Mouse (Mus musculus): ENCODE measurements around the gene C5ar2. TPM values are rescaled to one million over a fixed set of nuclear protein-coding genes. Genes with fewer than 3 reads are reported as not detected.

C5ar2 gene
- polyA plus RNA-seq, 1 experiment from 2014 or later, result not detected

- no peaks in the 10 kb centered on the region for H3K27me3 ChIP-seq (ENCODE audit: control insufficient read depth, insufficient read depth, low read length)
- no peak for ATAC-seq (ENCODE audit: low FRiP score, low TSS enrichment)
- H3K4me3 ChIP-seq (replicated peaks; ENCODE audit: low read depth, low read length), result no peak overlapping the region
- WGBS, result 92% methylated on average over 6 of the region's 6 CpGs
- no peak for DNase-seq
- no peak overlapping the region for H3K4me2 ChIP-seq (ENCODE audit: low read length)
- no peak overlapping the region for H3K27ac ChIP-seq (replicated peaks; ENCODE audit: low read depth, low read length)
- no peaks in the 10 kb centered on the region for H3K9me3 ChIP-seq (ENCODE audit: control insufficient read depth, low read length)
- no peaks in the 10 kb centered on the region for H3K4me1 ChIP-seq (ENCODE audit: control insufficient read depth, insufficient read depth, low read length)
- H3K9ac ChIP-seq (replicated peaks; ENCODE audit: low read length), result no peak overlapping the region
- no peaks in the 10 kb centered on the region for H3K36me3 ChIP-seq (ENCODE audit: control insufficient read depth, insufficient read depth, low read length)
Measured at GRCm38 (mm10) chr7:16242198-16242597, 1.8 kb downstream of the C5ar2 start.

- Histone ChIP-seq H3K27ac (replicated peaks; ENCODE audit: low read depth, low read length) (no peak overlapping the region), H3K4me2 (ENCODE audit: low read length) (no peak overlapping the region), H3K9ac (replicated peaks; ENCODE audit: low read length) (no peak overlapping the region), H3K4me3 (replicated peaks; ENCODE audit: low read depth, low read length) (no peak overlapping the region), H3K4me1 (ENCODE audit: control insufficient read depth, insufficient read depth, low read length) (no peaks in the 10 kb centered on the region), H3K36me3 (ENCODE audit: control insufficient read depth, insufficient read depth, low read length) (no peaks in the 10 kb centered on the region), H3K27me3 (ENCODE audit: control insufficient read depth, insufficient read depth, low read length) (no peaks in the 10 kb centered on the region), H3K9me3 (ENCODE audit: control insufficient read depth, low read length) (no peaks in the 10 kb centered on the region)
- ATAC-seq (ENCODE audit: low FRiP score, low TSS enrichment) (no peak), DNase-seq (no peak)
- 67% methylated on average over 11 of the region's 11 CpGs for WGBS
Measured at GRCm38 (mm10) chr7:16241787-16242186, 2.2 kb downstream of the C5ar2 start.

GRCm38 (mm10) chr7:16240978-16241303, 3.0 kb downstream of the C5ar2 start:
- Histone ChIP-seq H3K9ac (replicated peaks; ENCODE audit: low read length) (no peak overlapping the region), H3K9me3 (ENCODE audit: control insufficient read depth, low read length) (no peaks in the 10 kb centered on the region), H3K36me3 (ENCODE audit: control insufficient read depth, insufficient read depth, low read length) (no peaks in the 10 kb centered on the region), H3K4me2 (ENCODE audit: low read length) (no peak overlapping the region), H3K27me3 (ENCODE audit: control insufficient read depth, insufficient read depth, low read length) (no peaks in the 10 kb centered on the region), H3K27ac (replicated peaks; ENCODE audit: low read depth, low read length) (no peak overlapping the region), H3K4me3 (replicated peaks; ENCODE audit: low read depth, low read length) (no peak overlapping the region), H3K4me1 (ENCODE audit: control insufficient read depth, insufficient read depth, low read length) (no peaks in the 10 kb centered on the region)
- DNase-seq (no peak), ATAC-seq (ENCODE audit: low FRiP score, low TSS enrichment) (no peak)
- WGBS, result 100% methylated on average over 1 of the region's 1 CpGs

GRCm38 (mm10) chr7:16240281-16240977, 3.5 kb downstream of the C5ar2 start:
- H3K9me3 ChIP-seq (ENCODE audit: control insufficient read depth, low read length), result no peaks in the 10 kb centered on the region
- no peak overlapping the region for H3K4me2 ChIP-seq (ENCODE audit: low read length)
- no peaks in the 10 kb centered on the region for H3K4me1 ChIP-seq (ENCODE audit: control insufficient read depth, insufficient read depth, low read length)
- no peak overlapping the region for H3K27ac ChIP-seq (replicated peaks; ENCODE audit: low read depth, low read length)
- no peak overlapping the region for H3K9ac ChIP-seq (replicated peaks; ENCODE audit: low read length)
- H3K27me3 ChIP-seq (ENCODE audit: control insufficient read depth, insufficient read depth, low read length), result no peaks in the 10 kb centered on the region
- H3K4me3 ChIP-seq (replicated peaks; ENCODE audit: low read depth, low read length), result no peak overlapping the region
- 77% methylated on average over 7 of the region's 7 CpGs for WGBS
- ATAC-seq (ENCODE audit: low FRiP score, low TSS enrichment) (no peak), DNase-seq (no peak)
- no peaks in the 10 kb centered on the region for H3K36me3 ChIP-seq (ENCODE audit: control insufficient read depth, insufficient read depth, low read length)

DNA sequence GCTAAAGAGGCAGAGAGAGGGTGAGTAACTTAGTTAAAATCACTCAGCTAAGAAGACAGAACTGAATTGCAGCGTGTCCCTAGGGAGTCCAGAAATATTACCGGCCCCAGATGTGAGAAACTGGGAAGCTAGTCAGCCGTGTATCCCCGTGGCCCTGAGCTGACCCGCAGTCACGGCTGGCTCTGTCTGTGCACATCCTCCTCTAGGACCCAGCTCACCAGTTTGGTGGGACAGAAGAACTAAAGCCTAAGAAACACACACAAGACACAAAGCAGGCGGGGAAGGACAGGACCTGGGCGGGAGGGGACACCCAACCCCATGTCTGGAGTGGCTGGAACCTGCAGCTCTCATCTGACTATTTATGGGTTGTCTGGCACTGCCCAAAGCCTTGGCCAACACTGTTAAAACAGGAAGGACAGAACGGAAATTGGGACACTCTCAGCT, 4.4 kb downstream of the C5ar2 start:
- 65% methylated on average over 9 of the region's 9 CpGs for WGBS
- DNase-seq (no peak), ATAC-seq (ENCODE audit: low FRiP score, low TSS enrichment) (no peak)

DNA sequence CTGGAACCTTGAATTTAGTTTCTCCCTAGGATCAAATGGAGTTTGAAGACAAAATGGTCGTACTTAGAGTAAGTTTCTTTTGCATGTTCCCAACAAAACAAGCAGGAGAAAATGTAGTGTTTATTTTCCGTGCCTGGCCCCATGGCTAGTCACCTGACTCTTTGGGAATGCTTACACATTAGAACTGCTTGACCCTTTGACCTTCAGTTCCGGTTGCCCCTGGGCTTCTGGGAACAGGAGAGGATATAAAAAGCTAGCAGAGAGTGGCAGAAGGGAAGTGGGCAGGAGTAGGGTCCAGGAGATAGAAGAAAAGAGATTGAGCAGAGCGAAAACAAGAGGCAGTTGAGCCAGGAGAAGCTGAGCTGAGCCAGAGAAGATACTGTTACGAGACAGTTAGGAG, 14.1 kb downstream of the C5ar2 start:
- no peak for DNase-seq
- WGBS, result 66% methylated on average over 5 of the region's 5 CpGs
- Histone ChIP-seq H3K9me3 (ENCODE audit: control insufficient read depth, low read length) (0 out of 2 replicates have a peak, but pooled peaks cover 3% of the 10 kb centered on the region), H3K4me2 (ENCODE audit: low read length) (no peak overlapping the region), H3K9ac (replicated peaks; ENCODE audit: low read length) (no peak overlapping the region), H3K4me3 (replicated peaks; ENCODE audit: low read depth, low read length) (no peak overlapping the region), H3K4me1 (ENCODE audit: control insufficient read depth, insufficient read depth, low read length) (no peaks in the 10 kb centered on the region), H3K27me3 (ENCODE audit: control insufficient read depth, insufficient read depth, low read length) (no peaks in the 10 kb centered on the region), H3K36me3 (ENCODE audit: control insufficient read depth, insufficient read depth, low read length) (no peaks in the 10 kb centered on the region), H3K27ac (replicated peaks; ENCODE audit: low read depth, low read length) (no peak overlapping the region)
- no peak for ATAC-seq (ENCODE audit: low FRiP score, low TSS enrichment)

More for the DNA sequence above, 4.4 kb downstream of the C5ar2 start:
- Histone ChIP-seq H3K4me2 (ENCODE audit: low read length) (no peak overlapping the region), H3K9me3 (ENCODE audit: control insufficient read depth, low read length) (no peaks in the 10 kb centered on the region), H3K4me1 (ENCODE audit: control insufficient read depth, insufficient read depth, low read length) (no peaks in the 10 kb centered on the region), H3K9ac (replicated peaks; ENCODE audit: low read length) (no peak overlapping the region), H3K36me3 (ENCODE audit: control insufficient read depth, insufficient read depth, low read length) (no peaks in the 10 kb centered on the region), H3K27me3 (ENCODE audit: control insufficient read depth, insufficient read depth, low read length) (no peaks in the 10 kb centered on the region), H3K4me3 (replicated peaks; ENCODE audit: low read depth, low read length) (no peak overlapping the region), H3K27ac (replicated peaks; ENCODE audit: low read depth, low read length) (no peak overlapping the region)

- Histone ChIP-seq H3K9me3 (ENCODE audit: control insufficient read depth, low read length) (no peaks in the 10 kb centered on the region), H3K36me3 (ENCODE audit: control insufficient read depth, insufficient read depth, low read length) (peaks cover 19% of the 10 kb centered on the region), H3K27me3 (ENCODE audit: control insufficient read depth, insufficient read depth, low read length) (no peaks in the 10 kb centered on the region), H3K4me2 (ENCODE audit: low read length) (peak within 1 kb of the TSS; percentile 68), H3K4me1 (ENCODE audit: control insufficient read depth, insufficient read depth, low read length) (peaks cover 10% of the 10 kb centered on the region; the same call in 1 of the 2 replicates), H3K9ac (replicated peaks; ENCODE audit: low read length) (peak within 1 kb of the TSS; percentile 72), H3K4me3 (replicated peaks; ENCODE audit: low read depth, low read length) (peak within 1 kb of the TSS; percentile 64), H3K27ac (replicated peaks; ENCODE audit: low read depth, low read length) (peak within 1 kb of the TSS; percentile 66)
- DNase-seq (peak; percentile 99), ATAC-seq (ENCODE audit: low FRiP score, low TSS enrichment) (peak; percentile 93)
- 1% methylated on average over 34 of the region's 34 CpGs for WGBS
Measured at GRCm38 (mm10) chr7:16221582-16222272, 22.2 kb downstream of the C5ar2 start, which contains the start of gene Dhx34. TSS of gene Dhx34 (minus strand) at chr7:16222037.

- 95% methylated on average over 9 of the region's 9 CpGs for WGBS
Measured at GRCm38 (mm10) chr7:16213986-16214385, 30.0 kb downstream of the C5ar2 start.

DNA sequence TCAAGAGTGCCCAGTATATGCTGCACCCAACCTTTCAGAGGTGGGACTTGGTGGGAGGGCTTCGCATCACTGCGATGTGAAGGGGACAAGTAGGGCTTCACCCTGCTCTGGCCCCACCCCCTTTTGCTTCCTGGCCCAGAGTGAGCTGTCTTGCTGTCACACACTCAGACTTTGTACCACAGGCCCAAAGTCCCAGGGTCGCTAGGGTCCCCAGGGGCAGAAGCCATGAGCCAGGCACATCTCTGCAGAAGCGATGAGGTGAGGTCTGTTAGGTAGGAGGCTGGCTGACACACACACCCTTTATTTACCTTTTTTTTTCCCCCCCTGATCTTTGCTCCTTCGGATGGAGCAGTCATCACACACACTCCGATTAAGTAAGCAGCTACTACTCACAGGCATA, 30.8 kb downstream of the C5ar2 start:
- Histone ChIP-seq H3K4me2 (ENCODE audit: low read length) (no peak overlapping the region), H3K27me3 (ENCODE audit: control insufficient read depth, insufficient read depth, low read length) (no peaks in the 10 kb centered on the region), H3K4me3 (replicated peaks; ENCODE audit: low read depth, low read length) (no peak overlapping the region), H3K36me3 (ENCODE audit: control insufficient read depth, insufficient read depth, low read length) (peaks cover 93% of the 10 kb centered on the region), H3K27ac (replicated peaks; ENCODE audit: low read depth, low read length) (no peak overlapping the region), H3K9ac (replicated peaks; ENCODE audit: low read length) (no peak overlapping the region), H3K9me3 (ENCODE audit: control insufficient read depth, low read length) (no peaks in the 10 kb centered on the region), H3K4me1 (ENCODE audit: control insufficient read depth, insufficient read depth, low read length) (no peaks in the 10 kb centered on the region)
- no peak for ATAC-seq (ENCODE audit: low FRiP score, low TSS enrichment)
- WGBS, result 91% methylated on average over 6 of the region's 6 CpGs
- DNase-seq, result no peak

More at GRCm38 (mm10) chr7:16213986-16214385, 30.0 kb downstream of the C5ar2 start:
- Histone ChIP-seq H3K9ac (replicated peaks; ENCODE audit: low read length) (no peak overlapping the region), H3K4me1 (ENCODE audit: control insufficient read depth, insufficient read depth, low read length) (no peaks in the 10 kb centered on the region), H3K4me2 (ENCODE audit: low read length) (no peak overlapping the region), H3K36me3 (ENCODE audit: control insufficient read depth, insufficient read depth, low read length) (peaks cover 92% of the 10 kb centered on the region), H3K27ac (replicated peaks; ENCODE audit: low read depth, low read length) (no peak overlapping the region), H3K4me3 (replicated peaks; ENCODE audit: low read depth, low read length) (no peak overlapping the region), H3K9me3 (ENCODE audit: control insufficient read depth, low read length) (no peaks in the 10 kb centered on the region), H3K27me3 (ENCODE audit: control insufficient read depth, insufficient read depth, low read length) (no peaks in the 10 kb centered on the region)
- ATAC-seq (ENCODE audit: low FRiP score, low TSS enrichment), result no peak
- DNase-seq, result no peak
